Mouse (Mus musculus): Measurements from ENCODE around the gene Ntf3.

- TF ChIP-seq CTCF (IDR thresholded peaks at IDR 0.05; ENCODE audit: borderline replicate concordance, extremely low read depth, insufficient read depth, insufficient read length) (no peak), POLR2A (IDR thresholded peaks at IDR 0.05; ENCODE audit: borderline replicate concordance, extremely low read depth, insufficient read depth, insufficient read length, poor library complexity, severe bottlenecking) (no peak)
These were observed 80.3 kb downstream of the Ntf3 start for GRCm38 (mm10) chr6:126086321-126086950.

All from brain, embryonic 14.5 days (tissue).